Mouse (Mus musculus) megakaryocyte, embryonic 14.5 days (primary cell): ENCODE results near the gene Tns2.

Experiments used
- FLI1 ChIP-seq: IDR thresholded peaks from 2 replicates; pipeline ENCODE4 v1.6.1; 2012; ENCODE audit warnings: low read length, inconsistent platforms, mixed read lengths
- GATA1 ChIP-seq: IDR thresholded peaks from 3 replicates; pipeline ENCODE4 v1.6.1; 2012; ENCODE audit warnings: mixed read lengths, low read length, inconsistent platforms, borderline replicate concordance

GRCm38 (mm10) chr15:102156836-102157235 lies 56.6 kb downstream of the Tns2 start:
- TF ChIP-seq GATA1 (no peak), FLI1 (no peak)
